Mouse (Mus musculus): Measurements from ENCODE around the gene Hpdl.
"Not testable (repeated sequence)": the region's sequence is repeated elsewhere in the genome, so short reads cannot be mapped to it uniquely, and the experiment has no call there.

Gene Hpdl

DNA sequence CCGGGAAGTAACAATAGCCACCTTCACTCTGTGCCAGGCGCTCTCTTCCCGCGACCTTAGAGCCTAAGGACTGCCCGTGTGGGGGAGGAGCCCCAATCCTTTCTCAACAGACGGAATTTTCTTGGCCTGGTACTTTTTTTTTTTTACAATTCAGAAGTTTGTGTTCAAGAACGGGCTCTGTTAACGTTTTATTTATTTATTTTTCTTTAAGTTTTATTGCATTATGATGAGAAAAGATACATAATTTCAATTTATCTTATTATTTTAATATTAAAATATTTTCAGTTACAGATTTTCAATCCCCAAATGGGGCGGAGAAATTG, at the start of gene Hpdl:
Gene Hpdl (minus strand): TSS at position 14 of the 323 bp plus-strand sequence.
- peak; percentile 25 for DNase-seq (ENCODE audit: extremely low read depth, low read depth)

DNA sequence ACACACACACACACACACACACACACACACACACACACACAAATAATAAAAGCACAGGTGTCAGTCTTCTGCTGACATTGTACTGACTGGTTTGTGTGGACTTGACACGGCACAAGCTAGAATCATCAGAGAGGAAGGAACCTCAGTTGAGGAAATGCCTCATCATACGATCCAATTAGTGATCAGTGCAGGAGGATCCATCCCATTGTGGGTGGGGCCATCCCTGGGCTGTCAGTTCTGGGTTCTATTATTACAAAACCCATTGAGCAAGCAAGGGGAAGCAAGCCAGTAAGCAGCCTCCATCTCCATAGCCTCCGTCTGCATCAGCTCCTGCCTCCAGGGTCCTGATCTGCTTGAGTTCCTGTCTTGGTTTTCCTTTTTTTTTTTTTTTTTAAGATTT, 48.4 kb upstream of the Hpdl start:
- DNase-seq (ENCODE audit: extremely low read depth, low read depth), result no peak

DNA sequence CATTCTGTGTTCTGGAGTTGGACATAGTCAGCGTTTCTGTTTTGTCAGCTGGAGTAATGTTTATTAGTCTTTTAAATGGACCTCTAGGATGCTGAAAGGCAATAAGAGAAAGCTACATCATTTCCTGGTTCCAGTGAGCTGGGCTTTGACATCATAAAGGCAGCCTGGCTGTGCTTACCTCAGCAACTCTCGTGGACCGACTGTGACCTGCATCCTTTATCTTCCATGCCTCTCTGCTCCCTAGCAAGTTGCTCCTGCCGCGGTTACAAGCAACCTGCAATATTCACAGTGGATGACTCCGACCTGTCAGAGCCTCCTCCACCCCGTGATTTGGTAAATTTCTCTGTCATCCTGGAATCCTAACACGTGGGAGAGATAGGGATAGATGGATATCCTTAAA, 40.5 kb upstream of the Hpdl start:
- no peak for DNase-seq (ENCODE audit: extremely low read depth, low read depth)

DNA sequence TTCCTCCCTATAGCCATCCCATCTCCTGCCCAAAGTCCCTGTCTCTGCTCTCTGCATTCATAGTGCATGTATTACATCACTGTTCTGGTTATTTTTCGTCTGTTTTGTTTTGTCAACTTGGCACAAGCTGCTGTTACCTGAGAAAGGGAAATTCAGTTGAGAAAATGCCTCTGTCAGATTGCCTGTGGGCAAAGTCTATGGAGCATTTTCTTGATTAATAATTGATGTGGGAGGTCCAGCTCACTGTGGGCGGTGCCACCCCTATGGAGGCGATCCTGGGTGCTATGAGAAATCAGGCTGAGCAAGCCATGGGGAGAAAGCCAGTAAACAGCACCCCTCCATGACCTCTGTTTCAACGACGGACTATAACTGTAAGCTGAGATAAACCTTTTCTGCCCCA, 38.2 kb upstream of the Hpdl start:
- no peak for DNase-seq (ENCODE audit: extremely low read depth, low read depth)

DNA sequence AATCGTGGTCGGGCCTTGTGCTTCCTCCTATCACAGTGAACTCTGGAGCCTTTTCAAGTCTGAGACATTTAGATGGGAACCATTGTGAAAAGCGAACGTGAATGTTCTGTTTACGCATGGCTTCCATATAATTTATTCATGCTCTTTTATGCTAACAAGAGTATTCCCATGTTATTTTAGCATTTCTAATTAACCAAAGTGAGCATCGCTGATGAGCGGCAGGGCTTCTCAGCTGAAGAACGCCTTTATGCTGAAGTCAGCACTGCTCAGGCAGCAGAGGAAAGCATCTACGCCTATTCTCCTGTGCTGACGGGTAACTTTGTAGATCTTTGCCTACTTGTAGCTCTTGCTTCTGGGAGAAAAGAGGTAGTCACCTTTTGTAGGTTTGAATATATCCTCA, 35.7 kb upstream of the Hpdl start:
- DNase-seq (ENCODE audit: extremely low read depth, low read depth), result no peak

DNA sequence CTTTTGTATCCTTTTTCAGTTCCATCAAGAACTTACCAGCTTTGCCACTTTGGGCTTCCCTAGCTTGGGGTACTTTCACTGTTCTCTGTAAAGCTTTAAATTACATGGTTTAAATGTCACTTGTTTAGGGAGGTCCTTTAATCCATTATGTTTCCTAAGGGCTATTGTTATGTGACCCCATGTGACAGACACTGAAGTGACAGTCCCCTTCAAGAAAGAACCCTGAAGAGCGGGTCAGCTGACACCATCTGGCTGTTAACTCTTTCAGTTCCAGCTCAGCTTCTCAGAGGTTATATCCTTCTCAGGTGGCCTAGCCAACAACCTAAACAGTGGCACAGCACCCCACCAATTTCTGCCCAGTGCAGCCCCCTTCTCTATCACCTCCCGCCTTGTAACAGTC, 32.8 kb upstream of the Hpdl start:
- DNase-seq (ENCODE audit: extremely low read depth, low read depth), result no peak

DNA sequence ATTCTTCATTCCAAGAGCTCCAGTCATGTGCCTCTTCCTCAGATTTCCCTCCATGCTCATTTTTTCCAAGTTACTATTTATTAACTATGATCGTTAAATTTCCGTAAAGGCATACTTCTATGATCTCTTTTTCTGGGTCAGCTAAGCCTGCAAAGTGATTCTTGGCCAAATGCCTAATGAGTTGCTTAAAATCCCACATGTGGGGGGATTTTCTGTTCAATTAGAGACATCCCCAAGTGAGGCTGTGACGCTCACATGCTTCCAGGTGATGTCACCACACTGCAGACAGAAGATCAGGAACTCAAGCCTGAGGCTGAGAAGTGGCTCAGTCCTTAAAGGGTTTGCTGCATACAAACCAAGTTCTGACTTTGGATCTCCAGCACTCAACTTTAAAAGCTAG, 28.4 kb upstream of the Hpdl start:
- DNase-seq (ENCODE audit: extremely low read depth, low read depth), result no peak

DNA sequence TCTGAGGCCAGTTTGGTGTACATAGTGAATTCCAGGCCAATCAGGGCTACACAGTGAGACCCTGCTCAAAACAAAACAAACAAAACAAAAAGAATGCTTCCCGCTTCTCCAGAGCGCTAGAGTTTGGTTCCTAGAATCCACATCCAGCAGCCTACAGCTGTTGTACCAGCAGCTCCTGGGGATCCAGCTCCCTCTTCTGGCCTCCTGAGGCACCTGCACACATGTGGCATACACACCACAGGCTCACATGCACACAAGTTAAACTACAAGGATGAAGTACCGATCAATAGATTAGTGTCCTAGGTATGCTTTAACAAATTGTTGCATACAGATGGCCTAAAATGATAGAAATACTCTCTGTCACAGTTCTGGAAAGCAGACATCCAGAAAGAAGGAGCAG, 22.8 kb upstream of the Hpdl start:
- DNase-seq (ENCODE audit: extremely low read depth, low read depth), result no peak

DNA sequence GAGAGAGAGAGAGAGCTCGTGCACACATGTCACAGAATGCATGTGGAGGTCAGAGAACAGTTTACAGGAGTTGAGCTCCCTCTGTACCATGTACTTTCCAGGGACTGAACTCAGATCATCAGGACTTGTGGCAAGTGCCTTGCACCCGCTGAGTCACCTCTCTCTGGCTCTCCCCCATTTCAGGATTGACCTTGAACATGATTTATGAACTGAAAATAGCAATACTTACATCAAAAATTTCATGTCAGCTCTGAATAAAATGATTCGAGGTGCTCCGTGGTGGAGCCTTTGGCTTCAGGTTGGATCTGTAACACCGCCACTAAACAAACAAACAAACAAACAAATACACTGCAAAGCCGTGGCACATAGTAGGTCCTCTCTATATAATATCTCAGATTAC, 19.3 kb upstream of the Hpdl start:
- DNase-seq (ENCODE audit: extremely low read depth, low read depth), result no peak

DNA sequence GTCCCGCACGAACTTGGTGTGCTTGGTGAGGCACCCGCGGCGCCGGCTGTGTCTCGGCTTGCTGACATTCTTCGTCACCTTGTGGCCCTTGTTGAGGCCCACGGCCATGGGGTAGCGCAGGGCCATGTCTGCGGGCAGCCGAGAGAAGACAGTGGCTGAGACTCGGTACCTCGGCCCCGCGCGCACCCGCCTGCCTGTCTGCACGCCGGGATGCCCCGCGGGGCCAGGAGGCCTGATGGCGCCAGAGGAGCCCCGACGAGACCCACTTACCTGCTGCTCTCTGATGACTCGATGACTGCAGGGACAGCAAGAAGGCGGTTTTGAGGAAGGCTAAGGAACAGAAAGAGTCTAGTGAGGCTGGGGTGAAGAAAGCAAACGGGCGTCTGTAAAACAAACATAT, 18.6 kb upstream of the Hpdl start:
- DNase-seq (ENCODE audit: extremely low read depth, low read depth), result not testable (repeated sequence)

DNA sequence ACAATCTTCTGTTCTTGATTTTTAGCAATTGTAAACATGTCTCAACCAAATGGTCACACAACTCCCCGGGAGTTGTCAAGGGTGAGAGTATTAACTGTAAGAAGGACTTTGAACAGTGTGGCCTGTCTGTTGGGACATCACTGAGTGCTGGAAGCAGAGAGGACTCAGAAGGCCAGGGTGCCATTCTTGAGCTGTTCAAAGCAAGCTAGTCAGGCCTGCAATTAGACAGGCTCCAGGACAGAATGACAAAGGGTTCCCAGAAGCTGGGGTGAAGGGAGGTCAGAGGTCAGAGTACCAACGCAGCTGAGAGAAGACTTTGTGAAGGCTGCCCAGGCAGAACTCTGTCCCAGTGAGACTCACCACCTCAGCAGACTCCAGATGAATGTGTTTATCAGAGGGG, 17.5 kb upstream of the Hpdl start:
- DNase-seq (ENCODE audit: extremely low read depth, low read depth), result no peak

DNA sequence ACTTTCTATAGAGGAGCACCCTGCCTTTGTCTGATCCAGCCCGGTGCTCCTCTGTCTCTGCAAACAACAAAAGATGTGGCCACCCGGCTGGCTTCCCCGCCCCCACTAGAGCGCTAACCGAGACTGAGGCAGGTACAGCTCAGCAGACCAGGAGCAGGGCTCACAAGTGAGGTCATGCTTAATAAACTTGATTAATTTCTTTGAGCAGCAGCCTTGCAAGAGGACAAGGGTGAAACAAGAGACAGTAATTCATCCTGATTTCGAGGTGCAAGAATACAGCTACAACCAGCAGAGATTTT, 8.5 kb upstream of the Hpdl start:
- DNase-seq (ENCODE audit: extremely low read depth, low read depth), result no peak

DNA sequence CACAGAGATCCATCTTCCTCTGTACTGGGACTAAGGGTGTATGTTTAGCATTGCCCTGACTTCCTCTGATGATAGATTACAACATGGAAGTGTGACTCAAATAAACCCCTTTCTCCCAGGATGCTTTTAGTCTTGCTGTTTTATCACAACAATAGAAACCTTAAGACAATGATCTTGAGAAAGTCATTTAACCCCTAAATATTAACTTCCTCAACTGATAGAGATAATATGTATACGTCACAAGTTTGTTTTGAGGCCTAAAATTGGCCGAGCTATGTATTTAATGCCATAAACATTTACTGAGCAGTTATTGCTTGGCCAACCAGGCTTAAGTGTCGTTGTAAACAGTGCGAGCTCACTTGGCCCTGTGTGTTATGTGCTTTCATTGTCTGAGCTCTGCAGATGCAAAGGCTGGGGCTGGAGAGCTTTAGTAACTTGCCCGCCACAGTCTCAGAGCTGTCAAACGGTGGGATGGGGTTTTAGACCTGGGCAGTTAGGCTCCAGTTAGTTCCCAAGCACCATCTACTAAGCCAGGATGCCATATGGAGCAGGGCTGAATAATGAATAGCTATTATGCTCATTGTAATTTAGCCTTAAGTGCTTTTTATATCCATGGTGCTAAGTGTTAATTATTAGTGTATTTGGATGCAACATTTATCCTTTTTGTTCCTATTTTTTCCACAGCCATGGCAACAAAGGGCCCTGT, 8.0 kb upstream of the Hpdl start:
- no peak for DNase-seq (ENCODE audit: extremely low read depth, low read depth)

DNA sequence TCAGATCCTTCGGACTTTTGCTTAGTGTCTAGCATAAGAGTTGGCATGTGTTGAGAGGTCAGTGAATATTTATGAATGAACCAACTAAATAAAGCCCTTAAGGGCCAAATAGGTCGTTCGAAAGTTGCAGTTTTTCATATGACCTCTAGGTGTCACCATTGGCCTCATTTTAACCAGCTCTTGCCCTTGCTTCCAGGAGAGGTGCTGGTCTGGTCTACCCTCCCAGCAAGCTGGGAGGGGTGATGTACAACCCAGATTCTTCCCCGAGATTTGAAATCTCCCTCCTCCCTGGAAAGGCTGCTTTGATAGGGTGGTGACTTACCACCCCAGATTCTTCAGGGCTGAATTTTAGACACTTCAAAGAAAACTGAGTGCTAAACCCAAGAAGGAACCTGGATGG, 6.3 kb upstream of the Hpdl start:
- DNase-seq (ENCODE audit: extremely low read depth, low read depth), result peak; percentile 49

DNA sequence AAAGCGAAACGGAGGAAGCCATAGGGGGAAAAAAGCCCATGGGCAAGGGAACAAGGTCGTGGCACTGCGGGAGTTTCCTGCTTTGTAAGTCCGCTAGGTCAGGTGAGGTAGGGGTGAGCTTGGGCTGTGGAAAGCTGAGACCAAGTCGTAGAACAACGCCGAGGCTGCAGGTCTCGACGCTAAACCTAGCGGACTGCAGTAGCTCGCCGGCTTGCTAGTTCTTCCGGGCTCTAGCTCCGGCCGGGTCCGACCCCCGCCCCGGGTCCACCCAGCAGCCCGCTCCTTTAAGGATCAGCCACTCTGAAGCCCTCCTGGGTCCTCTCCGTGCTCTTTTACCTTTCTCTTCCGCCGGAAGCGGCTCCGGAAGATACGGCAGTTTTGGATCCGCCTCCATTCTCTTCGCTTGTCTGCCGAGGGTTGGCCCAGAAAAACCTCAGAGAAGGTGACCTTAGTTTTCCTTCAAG, 3.1 kb upstream of the Hpdl start:
- DNase-seq (ENCODE audit: extremely low read depth, low read depth), result no peak

DNA sequence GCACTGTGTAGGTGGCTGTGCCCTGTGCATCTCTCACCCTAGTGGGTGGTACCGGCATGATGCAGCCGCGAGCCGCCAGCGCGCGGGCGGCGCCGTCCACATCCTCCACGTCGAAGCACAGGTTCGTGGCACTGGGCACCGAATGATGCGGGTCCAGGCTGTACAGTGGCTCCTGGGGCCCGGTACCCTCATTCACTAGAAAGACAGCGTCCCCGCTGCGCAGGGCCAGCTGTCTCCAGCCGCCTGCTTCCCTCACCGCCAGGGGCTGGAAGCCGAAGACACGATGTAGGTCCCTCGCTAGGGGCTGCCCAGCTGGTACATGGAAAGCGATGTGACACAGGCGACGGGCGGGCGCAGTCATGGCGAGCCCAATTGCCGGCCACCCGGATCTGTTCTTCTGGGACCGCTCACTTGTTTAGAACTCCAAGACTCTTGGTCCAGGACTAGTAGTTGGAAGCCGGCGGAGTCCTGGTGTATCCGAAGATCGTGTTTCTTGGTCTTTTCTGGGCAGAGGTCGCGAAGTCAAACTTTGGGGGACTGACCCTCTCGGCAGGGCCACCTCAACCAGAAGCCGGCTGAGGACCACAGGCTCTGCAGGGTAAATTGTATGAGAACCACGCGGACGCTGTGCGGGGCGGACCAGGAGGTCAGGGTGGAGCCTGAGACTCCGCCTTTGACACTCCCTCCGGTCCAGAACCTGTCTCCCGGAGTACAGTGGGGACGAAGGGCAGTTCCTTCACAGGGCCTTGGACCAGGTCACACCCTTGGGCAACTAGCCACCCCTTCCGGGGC, 409 bp downstream of the Hpdl start:
- no peak for DNase-seq (ENCODE audit: extremely low read depth, low read depth)

DNA sequence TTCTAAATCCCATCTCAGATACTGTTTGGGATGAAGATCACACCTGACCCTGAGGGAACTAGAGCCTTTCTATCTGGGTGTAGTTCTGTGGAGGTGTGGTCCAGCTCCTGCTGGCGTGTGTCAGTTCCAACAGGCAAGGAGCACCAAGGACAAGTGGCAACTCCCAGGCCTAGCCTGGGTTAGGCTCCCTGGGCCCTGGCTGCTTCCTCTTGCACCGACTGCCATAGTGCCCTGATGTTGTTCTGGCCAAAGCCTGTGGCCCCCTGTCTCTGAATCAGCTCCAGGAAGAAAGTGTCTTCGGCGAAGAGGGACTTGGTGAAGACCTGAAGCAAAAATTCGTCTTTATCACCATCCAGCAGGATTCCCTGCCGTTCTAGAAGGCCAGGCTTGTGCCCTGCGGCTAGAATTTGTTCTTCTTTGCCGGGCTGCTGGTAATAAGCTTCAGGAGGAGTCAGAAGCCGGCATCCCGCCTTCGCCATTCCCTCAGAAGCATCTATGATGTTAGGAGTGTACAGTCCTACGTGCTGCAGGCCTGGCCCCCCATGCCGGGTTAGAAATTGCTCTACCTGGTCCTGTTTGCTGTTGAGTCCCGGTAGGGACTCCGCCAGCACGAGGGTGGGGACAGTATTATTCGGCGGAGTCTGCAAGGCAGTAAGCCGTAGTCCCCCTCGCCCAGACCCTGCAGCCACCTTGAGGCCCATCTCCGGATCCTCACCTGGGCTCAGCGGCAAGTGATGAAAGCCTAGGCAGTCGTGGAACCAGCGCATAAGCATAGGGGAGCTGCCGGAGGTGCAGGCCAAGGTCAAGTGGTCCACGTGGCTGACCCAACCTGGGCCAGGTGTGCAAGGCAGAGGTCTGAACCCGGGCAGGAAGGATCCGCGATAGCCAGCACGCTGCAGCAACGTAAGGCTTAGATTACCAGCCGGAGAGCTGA, 1.3 kb downstream of the Hpdl start:
- no peak for DNase-seq (ENCODE audit: extremely low read depth, low read depth)

DNA sequence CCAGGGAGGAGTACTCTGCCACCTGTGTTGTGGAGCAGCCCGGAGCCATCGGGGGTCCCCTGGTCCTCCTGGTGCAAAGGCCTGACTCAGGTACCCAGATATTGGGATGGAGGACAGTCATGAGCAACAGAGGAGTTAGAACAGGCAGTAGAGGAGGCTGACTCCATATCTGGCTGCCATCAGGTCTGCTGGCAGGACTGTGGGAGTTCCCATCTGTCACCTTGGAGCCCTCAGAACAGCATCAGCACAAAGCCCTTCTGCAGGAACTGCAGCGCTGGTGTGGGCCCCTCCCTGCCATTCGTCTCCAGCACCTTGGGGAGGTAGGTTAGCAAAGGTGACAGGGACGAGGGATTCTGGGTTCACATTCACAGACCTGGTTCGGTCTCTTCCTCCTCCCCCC, 4.0 kb downstream of the Hpdl start:
- DNase-seq (ENCODE audit: extremely low read depth, low read depth), result no peak

DNA sequence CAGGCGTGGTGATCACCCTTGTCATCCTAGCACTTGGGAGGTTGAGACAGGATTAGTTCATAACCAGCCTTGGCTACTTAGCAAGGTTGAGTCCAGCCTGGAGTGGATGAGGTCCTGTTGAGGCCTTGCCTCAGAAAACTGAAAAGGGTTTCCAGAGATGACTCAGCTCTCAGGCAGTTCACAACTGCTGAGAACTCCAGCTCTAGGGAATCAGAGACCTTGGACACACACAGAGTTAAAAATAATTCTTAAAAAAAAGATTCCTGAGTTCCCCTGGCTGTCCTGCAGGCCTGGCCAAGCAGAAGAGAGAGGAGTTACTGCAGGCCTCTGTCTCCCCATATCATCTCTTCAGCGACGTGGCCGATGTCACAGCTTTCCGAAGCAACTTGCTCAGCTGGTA, 6.2 kb downstream of the Hpdl start:
- no peak for DNase-seq (ENCODE audit: extremely low read depth, low read depth)

DNA sequence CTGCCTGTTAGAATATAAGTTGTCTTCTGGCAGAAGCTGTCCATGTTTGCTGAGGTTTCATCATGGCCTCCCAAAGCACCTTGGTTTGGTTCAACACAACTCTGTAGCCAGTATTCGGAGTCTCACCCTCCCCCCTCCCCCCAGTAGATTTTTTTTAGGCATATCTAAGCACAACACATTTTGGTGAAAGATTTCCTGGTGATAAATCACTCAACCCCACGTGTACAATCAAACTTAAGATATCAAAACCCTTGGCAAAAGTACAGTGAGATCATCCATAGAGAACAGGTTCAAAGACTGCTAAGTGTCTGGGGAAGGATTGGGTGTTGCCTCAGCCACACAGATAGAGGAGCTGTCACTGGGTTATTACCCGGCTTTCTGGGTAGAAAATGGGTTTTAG, 10.5 kb downstream of the Hpdl start:
- DNase-seq (ENCODE audit: extremely low read depth, low read depth), result no peak

DNA sequence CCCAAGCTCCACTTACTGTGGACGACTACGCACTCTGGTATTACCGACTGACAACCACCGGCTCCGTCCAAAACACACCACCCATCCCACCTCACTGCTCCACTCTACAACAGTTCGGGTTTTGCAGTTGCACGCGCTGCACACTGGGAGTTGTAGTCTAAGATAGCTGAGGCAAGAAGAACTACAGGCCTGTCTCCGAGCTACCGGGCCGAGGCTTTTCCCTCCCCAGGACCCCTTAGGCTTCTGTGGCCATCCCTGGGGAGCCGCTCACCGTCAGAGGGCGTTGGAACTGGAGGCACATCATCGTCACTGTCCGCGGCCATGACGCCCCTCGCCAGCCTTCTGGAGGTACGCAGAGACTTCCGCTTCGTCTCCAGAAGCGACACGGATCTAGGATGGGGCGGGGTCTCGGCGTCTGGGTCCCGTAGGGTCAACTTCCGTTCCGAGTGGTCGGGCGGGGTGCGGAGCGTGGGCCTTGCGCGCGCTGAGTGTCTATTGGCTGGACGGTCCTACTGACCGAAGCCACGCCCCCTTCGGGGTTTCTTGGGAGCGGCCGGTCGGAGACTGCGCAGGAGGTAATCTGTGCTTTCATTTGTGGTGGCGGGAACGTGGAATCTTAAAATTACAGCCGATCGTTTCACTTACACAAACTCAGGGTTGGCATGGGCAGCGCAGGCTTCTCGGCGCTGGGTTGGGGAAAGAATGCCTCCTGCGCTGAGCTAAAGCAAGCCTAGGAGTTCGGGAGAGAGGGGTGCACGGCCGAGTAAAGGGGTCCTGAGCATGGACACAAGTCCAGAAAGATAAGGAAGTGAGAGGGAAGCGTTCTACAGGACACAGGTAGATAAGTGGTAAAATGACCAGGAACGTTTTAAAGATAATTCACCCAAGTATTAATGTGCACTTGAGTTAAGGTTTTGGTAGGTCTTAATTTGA, 14.0 kb downstream of the Hpdl start, which contains the start of the genes Toe1 and Mutyh:
Gene Toe1 (minus strand): TSS at position 444 of the 933 bp plus-strand sequence.
Gene Mutyh (plus strand): TSS at position 527 of the 933 bp plus-strand sequence.
- DNase-seq (ENCODE audit: extremely low read depth, low read depth), result peak; percentile 91
